ENCODE assay signal across 16 mouse cellular contexts in the genomic region with DNA sequence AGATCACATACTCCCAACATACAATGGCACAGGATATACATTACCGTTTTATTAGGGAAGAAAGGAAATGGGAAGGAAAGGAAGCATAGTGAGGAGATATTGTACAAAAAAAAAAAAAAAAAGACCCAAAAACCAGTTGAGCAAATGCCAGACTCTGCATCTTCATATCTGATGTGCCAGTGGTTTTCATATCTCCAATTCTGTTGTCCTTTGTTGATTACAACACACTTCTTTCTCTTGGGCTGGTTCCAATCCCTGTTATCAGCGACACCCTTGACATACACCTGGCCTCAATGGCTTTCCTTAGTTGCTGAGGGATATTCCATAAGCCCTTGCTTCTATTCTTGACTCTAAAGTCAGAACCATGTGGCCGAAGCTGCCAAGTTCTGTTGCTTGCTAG.
"Had no signal": no experiment of that assay in that cellular context is flagged by ENCODE, and none has a peak within 500 bp of the region (broad histone marks: within the 10 kb centered on the region; RNA-seq: fewer than 3 reads in every experiment).

No protein-coding gene starts in this region.

- ATAC-seq: hindbrain, embryonic 16.5 days; inflammation-experienced regulatory T-cells, adult 6 months; intestine, embryonic 15.5 days; intestine, postnatal 0 days had no signal

- DNase-seq: gastrocnemius, adult 2 months; gastrocnemius, postnatal 10 days; gastrocnemius, postnatal 25 days; heart, adult 2 months; heart, postnatal 10 days; heart, postnatal 4 days; kidney, adult 18-20 months; kidney, adult 8-10 months; kidney, postnatal 10 days; kidney, postnatal 25 days; kidney, postnatal 4 days; liver had no signal
